In genomic region chr12:17691320-17691876, GRCm38 (mm10) we compare ENCODE assay signal across 8 mouse cellular contexts. TPM values are rescaled to one million over a fixed set of nuclear protein-coding genes. Genes with fewer than 3 reads are reported as not detected.
DNase-seq lines count a peak whose midpoint lies in the region; ATAC-seq and TF ChIP-seq lines count a peak whose summit lies in the region.

No protein-coding gene starts in this region.

- peak; percentile 35 for ATAC-seq in forebrain, embryonic 15.5 days (replicated peaks)
- ATAC-seq in lung, embryonic 16.5 days (ENCODE audit: low read depth), result peak; percentile 16; the same call in 1 of the 2 replicates
- no peak for ATAC-seq in activated CD4-positive, CD25-positive, alpha-beta regulatory T cell, adult 4 months

- no peaks in the 10 kb centered on the region for H3K36me3 ChIP-seq in forebrain, embryonic 15.5 days
- H3K36me3 ChIP-seq in lung, embryonic 16.5 days (ENCODE audit: control insufficient read depth, insufficient read depth, low read length), result no peaks in the 10 kb centered on the region

- H3K27me3 ChIP-seq in forebrain, embryonic 15.5 days, result no peaks in the 10 kb centered on the region
- H3K27me3 ChIP-seq in lung, embryonic 16.5 days (ENCODE audit: control insufficient read depth, insufficient read depth, low read depth, low read length), result no peaks in the 10 kb centered on the region

- no peak for TF ChIP-seq CTCF in bone marrow, adult 2 months (IDR thresholded peaks at IDR 0.05; ENCODE audit: control insufficient read depth, insufficient read depth, low read length)

- WGBS in bone marrow, adult 2 months, result 1% methylated on average over 30 of the region's 30 CpGs
- WGBS in forebrain, embryonic 15.5 days, result under 1% methylated on average over 30 of the region's 30 CpGs
- WGBS in lung, embryonic 16.5 days, result under 1% methylated on average over 30 of the region's 30 CpGs

- no peaks in the 10 kb centered on the region; the same call in 1 of the 2 replicates for H3K4me1 ChIP-seq in bone marrow, adult 2 months (ENCODE audit: control insufficient read depth, insufficient read depth, low read length)
- peaks cover 25% of the 10 kb centered on the region for H3K4me1 ChIP-seq in forebrain, embryonic 15.5 days
- H3K4me1 ChIP-seq in lung, embryonic 16.5 days (replicated peaks; ENCODE audit: control insufficient read depth, insufficient read depth, low read length), result peaks cover 26% of the 10 kb centered on the region

- peak overlapping the region; percentile 92 for H3K4me2 ChIP-seq in forebrain, embryonic 15.5 days (replicated peaks)
- peak overlapping the region; percentile 60 for H3K4me2 ChIP-seq in lung, embryonic 16.5 days (ENCODE audit: low read depth, low read length)

- peak overlapping the region; percentile 68 for H3K9ac ChIP-seq in forebrain, embryonic 15.5 days (replicated peaks)
- H3K9ac ChIP-seq in lung, embryonic 16.5 days (ENCODE audit: low read length), result peak overlapping the region; percentile 83

- no peak for TF ChIP-seq POLR2A in bone marrow, adult 2 months (IDR thresholded peaks at IDR 0.05; ENCODE audit: borderline replicate concordance, control insufficient read depth, low read depth, low read length)

- peak overlapping the region; percentile 48 for H3K27ac ChIP-seq in bone marrow, adult 2 months (ENCODE audit: control insufficient read depth, insufficient read depth, low read depth, low read length, poor library complexity)
- H3K27ac ChIP-seq in forebrain, embryonic 15.5 days (replicated peaks), result no peak overlapping the region; the same call in 1 of the 2 replicates
- peak overlapping the region; percentile 70 for H3K27ac ChIP-seq in lung, embryonic 16.5 days (ENCODE audit: low read length)

- peak; percentile 38 to 52 for DNase-seq in heart, adult 18-20 months
- DNase-seq in heart, adult 8-10 months (ENCODE audit: low spot score), result no peak
- DNase-seq in kidney, adult 18-20 months, result peak; percentile 60
- peak; percentile 57 for DNase-seq in retina, postnatal 1 day

- H3K9me3 ChIP-seq in forebrain, embryonic 15.5 days, result no peaks in the 10 kb centered on the region
- no peaks in the 10 kb centered on the region for H3K9me3 ChIP-seq in lung, embryonic 16.5 days (ENCODE audit: control insufficient read depth, low read length)

- peak overlapping the region; percentile 90 for H3K4me3 ChIP-seq in bone marrow, adult 2 months (replicated peaks; ENCODE audit: control insufficient read depth, low read depth, low read length)
- peak overlapping the region; percentile 70 for H3K4me3 ChIP-seq in forebrain, embryonic 15.5 days
- peak overlapping the region; percentile 85 for H3K4me3 ChIP-seq in lung, embryonic 16.5 days (ENCODE audit: low read length)

RNA-seq across cellular contexts. Expression of gene Hpcal1, which starts 0.7 kb away (rescaled TPM):
- 10 to 100 TPM; 18.7 to 20.6 TPM for total RNA-seq in heart, adult 18-20 months (2021)
- total RNA-seq in heart, adult 8-10 months (2022), result 10 to 100 TPM; 13.4 to 17.4 (median 14.6) TPM
- polyA plus RNA-seq in bone marrow, adult 2 months (2011; ENCODE audit: insufficient read depth, insufficient read length, low replicate concordance, missing spikeins), result 20.7 and 36.1 TPM in 2 replicates
- 30.5 and 36.1 TPM in 2 replicates for polyA plus RNA-seq in forebrain, embryonic 15.5 days (2015; fragmentation: Nextera tagmentation; extraction: Ambion mirVana)
- polyA plus RNA-seq in lung, embryonic 16.5 days (2015; fragmentation: Nextera tagmentation; extraction: Ambion mirVana), result 94.5 and 102 TPM in 2 replicates
- polyA plus RNA-seq in activated CD4-positive, CD25-positive, alpha-beta regulatory T cell, adult 4 months (2017; shearing (Covaris generic)), result 10 to 100 TPM; 59.7 to 63.6 TPM
